Mouse (Mus musculus) macrophage (primary cell): ENCODE results near the gene Hist1h4f. TPM values are rescaled to one million over a fixed set of nuclear protein-coding genes. Genes with fewer than 3 reads are reported as not detected.
"Not testable (repeated sequence)": the region's sequence is repeated elsewhere in the genome, so short reads cannot be mapped to it uniquely, and the experiment has no call there.

ENCODE experiments used
- H3K27ac ChIP-seq: fragments of 350-480 bp; formaldehyde crosslinking; 2 replicates; pipeline ENCODE4 v1.9.0; 2021
- H3K36me3 ChIP-seq: fragments of 350-480 bp; formaldehyde crosslinking; 2 replicates; pipeline ENCODE4 v1.9.0; 2021; ENCODE audit errors: inconsistent target
- H3K4me3 ChIP-seq: fragments of 350-480 bp; formaldehyde crosslinking; 2 replicates; pipeline ENCODE4 v1.9.0; 2021; ENCODE audit errors: inconsistent target
- H3K79me2 ChIP-seq: fragments of 350-480 bp; formaldehyde crosslinking; 2 replicates; pipeline ENCODE4 v1.9.0; 2021; ENCODE audit errors: inconsistent target
- WGBS: methylation state at CpG from one replicate; pipeline ENCODE4 v1.1.7; 2026; ENCODE audit warnings: inconsistent platforms; ENCODE audit not compliant: missing documents; 5-methylcytosine and 5-hydroxymethylcytosine counted together
- polyA plus RNA-seq: library from polyadenylated mRNA; stranded (reverse); fragments of 250-400 nt; gene quantifications from 3 replicates; pipeline ENCODE4 v1.2.4, GENCODE M21; 2018; ENCODE audit warnings: inconsistent platforms

The Hist1h4f gene
- polyA plus RNA-seq, 1 experiment from 2014 or later: not detected

- Histone ChIP-seq H3K36me3 (no peaks in the 10 kb centered on the region), H3K4me3 (peak overlapping the region; percentile 39), H3K79me2 (no peaks in the 10 kb centered on the region), H3K27ac (peak overlapping the region; percentile 51)
- WGBS: 45% methylated on average over 7 of the region's 7 CpGs
Observed at GRCm38 (mm10) chr13:23536076-23536822, 15.2 kb downstream of the Hist1h4f start.

DNA sequence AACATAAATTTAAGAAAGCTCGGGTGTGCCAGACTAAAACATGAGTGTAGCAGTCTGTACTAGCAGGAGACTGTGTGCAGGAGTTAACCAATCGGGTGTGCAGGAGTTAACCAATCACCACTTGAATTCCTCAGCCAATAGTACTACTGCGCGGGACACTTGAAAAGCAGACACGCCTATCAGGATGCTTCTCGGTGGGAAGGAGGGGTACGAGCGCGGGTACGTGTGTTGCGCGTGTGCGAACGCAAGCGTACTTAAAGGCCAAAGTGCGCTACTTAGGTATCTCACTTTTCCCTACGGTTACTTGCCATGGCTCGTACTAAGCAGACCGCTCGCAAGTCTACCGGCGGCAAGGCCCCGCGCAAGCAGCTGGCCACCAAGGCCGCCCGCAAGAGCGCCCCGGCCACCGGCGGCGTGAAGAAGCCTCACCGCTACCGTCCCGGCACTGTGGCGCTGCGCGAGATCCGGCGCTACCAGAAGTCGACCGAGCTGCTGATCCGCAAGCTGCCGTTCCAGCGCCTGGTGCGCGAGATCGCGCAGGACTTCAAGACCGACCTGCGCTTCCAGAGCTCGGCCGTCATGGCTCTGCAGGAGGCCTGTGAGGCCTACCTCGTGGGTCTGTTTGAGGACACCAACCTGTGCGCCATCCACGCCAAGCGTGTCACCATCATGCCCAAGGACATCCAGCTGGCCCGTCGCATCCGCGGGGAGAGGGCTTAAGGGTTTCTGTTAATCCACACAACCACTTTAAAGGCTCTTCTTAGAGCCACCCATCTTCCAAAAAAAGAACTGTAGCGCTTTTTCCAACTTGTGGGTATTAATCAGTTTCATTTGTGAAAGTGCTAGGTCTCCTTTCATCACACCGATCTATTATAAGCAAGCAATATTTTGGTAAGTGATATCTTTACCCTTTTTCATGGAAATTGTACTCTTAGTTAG lies 16.0 kb downstream of the Hist1h4f start, which contains the start of gene Hist1h3g:
Gene Hist1h3g (plus strand): TSS at position 286 of the 939 bp plus-strand sequence.
- Histone ChIP-seq H3K27ac (peak within 1 kb of the TSS; percentile 89), H3K4me3 (peak within 1 kb of the TSS; percentile 41)
- H3K79me2 ChIP-seq, H3K36me3 ChIP-seq: not testable (repeated sequence)
- under 1% methylated on average over 22 of the region's 62 CpGs for WGBS

DNA sequence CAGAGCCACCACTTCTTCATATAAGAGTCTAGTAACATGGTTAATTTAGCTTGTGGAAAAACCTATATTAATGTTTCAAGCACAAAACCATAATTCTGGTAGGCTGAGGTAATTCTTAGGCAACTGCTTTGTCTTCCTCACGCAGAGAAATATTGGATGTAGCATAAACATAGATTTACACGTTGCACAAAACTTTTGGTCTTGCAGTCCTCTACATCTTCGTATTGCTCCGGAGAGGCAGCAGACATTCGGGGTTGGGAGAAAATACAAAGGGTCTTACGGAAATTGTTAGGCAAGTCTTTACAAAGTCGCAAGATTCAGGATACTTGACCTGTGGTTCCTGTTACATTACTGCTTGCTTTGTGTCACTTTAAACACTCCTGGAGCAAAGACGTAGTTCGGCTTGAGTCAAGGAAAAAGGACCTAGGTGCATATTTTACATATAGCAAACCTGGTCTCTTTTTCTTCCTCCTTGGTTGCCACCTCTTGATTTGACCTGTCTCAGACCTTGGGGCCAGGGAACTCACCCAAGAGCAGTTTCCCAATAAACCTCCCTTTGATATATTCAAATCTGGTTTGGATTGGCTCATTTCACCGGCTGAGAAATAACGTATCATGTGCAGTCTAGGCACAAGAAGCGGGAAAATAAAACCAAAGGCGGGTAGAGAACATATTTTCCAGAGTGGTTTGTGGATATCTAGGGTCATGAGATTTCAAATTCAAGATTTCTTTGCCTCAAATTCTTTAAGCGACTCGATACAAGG lies 16.9 kb downstream of the Hist1h4f start:
- H3K4me3 ChIP-seq: peak overlapping the region; percentile 41
- H3K27ac ChIP-seq: peak overlapping the region; percentile 89
- H3K36me3 ChIP-seq: no peaks in the 10 kb centered on the region
- H3K79me2 ChIP-seq: no peaks in the 10 kb centered on the region
- WGBS: 1% methylated on average over 15 of the region's 15 CpGs

- not testable (repeated sequence) for H3K36me3 ChIP-seq
Observed at GRCm38 (mm10) chr13:23533560-23534367, 17.7 kb downstream of the Hist1h4f start, which contains the start of gene Hist1h2af. TSS of gene Hist1h2af (plus strand) at chr13:23533906.

GRCm38 (mm10) chr13:23532262-23533075 lies 19.0 kb downstream of the Hist1h4f start:
- no peaks in the 10 kb centered on the region for H3K79me2 ChIP-seq
- 36% methylated on average over 9 of the region's 9 CpGs for WGBS
- no peaks in the 10 kb centered on the region for H3K36me3 ChIP-seq
- H3K27ac ChIP-seq: peak overlapping the region; percentile 91
- H3K4me3 ChIP-seq: peak overlapping the region; percentile 37

More at GRCm38 (mm10) chr13:23533560-23534367, 17.7 kb downstream of the Hist1h4f start, which contains the start of gene Hist1h2af:
- not testable (repeated sequence) for H3K79me2 ChIP-seq
- 4% methylated on average over 12 of the region's 53 CpGs for WGBS
- H3K4me3 ChIP-seq: peak within 1 kb of the TSS; percentile 41
- peak within 1 kb of the TSS; percentile 91 for H3K27ac ChIP-seq

- under 1% methylated on average over 50 of the region's 70 CpGs for WGBS
- no peaks in the 10 kb centered on the region for H3K79me2 ChIP-seq
- peak within 1 kb of the TSS; percentile 58 for H3K4me3 ChIP-seq
- peak within 1 kb of the TSS; percentile 91 for H3K27ac ChIP-seq
- no peaks in the 10 kb centered on the region for H3K36me3 ChIP-seq
Observed at GRCm38 (mm10) chr13:23530901-23531875, 20.3 kb downstream of the Hist1h4f start, which contains the start of gene Hist1h4h. TSS of gene Hist1h4h (plus strand) at chr13:23531050.

DNA sequence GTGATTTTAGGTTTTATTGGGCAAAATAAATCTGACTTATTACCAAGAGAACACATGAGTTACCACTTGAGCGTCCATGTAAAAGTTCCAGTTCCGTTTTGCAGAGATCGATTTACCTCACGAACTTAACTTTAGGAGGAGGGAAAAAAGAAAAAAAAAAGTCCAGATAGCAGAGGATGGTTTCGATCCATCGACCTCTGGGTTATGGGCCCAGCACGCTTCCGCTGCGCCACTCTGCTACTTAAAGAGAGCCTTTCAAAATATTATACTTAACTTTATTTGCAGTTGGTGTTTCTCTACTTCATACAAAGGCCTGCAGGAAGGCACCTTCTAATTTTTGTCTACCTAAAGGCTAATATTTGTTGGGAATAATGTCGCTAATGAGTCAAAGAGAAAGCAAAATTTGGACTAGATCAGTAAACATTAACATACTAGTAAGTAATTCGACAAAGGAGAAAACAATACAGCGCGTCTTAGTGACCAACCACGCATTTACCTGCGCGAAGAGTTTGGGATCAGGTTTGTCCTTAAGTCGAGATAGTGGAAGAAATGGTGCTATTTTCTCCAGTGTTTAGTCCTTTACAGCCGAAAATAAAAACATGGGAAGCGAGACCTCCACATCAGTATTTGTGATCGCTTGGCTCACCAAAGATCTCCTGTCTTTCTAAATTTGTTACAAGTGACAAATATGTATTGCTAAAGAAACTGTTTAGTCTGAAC lies 21.1 kb downstream of the Hist1h4f start:
- H3K4me3 ChIP-seq: peak overlapping the region; percentile 58
- H3K27ac ChIP-seq: peak overlapping the region; percentile 91
- no peaks in the 10 kb centered on the region for H3K36me3 ChIP-seq
- WGBS: 2% methylated on average over 20 of the region's 20 CpGs
- no peaks in the 10 kb centered on the region for H3K79me2 ChIP-seq

DNA sequence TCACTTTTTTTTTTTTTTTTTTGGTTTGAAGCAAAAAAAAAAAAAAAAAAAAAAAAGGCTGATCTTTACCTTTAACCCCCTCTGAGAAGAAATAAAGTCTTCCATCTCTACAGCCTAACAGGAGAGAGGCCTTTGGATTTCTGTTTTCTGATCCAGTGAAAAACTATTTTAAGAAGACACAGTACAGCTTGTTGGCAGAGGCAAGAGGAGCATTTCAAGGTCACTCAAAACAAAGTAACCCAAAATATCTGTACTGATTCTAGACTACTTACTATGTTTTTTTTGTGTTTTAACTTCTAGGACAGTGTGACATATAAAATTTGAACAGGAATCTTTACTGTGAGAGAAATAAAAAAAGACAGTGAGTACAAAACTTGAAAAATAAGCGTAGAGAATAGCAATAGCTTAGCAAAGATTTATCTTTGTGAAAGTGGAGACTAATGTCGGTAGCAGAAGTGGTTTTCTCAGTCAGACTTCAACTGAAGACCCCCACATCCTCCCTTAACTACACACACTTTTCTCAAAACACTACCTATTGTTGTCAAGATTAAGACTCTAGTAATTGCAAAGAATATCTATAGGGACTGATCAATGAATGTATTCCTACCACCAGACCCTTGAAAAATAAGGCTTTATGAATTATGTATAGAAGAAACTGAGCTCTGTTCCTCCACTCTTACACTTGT lies 21.8 kb downstream of the Hist1h4f start:
- H3K27ac ChIP-seq: peak overlapping the region; percentile 91; the same call in 1 of the 2 replicates
- H3K79me2 ChIP-seq: no peaks in the 10 kb centered on the region
- 26% methylated on average over 2 of the region's 2 CpGs for WGBS
- H3K4me3 ChIP-seq: peak overlapping the region; percentile 58
- H3K36me3 ChIP-seq: no peaks in the 10 kb centered on the region

GRCm38 (mm10) chr13:23529005-23529404 lies 22.4 kb downstream of the Hist1h4f start:
- no peaks in the 10 kb centered on the region for H3K79me2 ChIP-seq
- WGBS: 93% methylated on average over 5 of the region's 5 CpGs
- H3K4me3 ChIP-seq: no peak overlapping the region
- H3K36me3 ChIP-seq: no peaks in the 10 kb centered on the region
- H3K27ac ChIP-seq: no peak overlapping the region

DNA sequence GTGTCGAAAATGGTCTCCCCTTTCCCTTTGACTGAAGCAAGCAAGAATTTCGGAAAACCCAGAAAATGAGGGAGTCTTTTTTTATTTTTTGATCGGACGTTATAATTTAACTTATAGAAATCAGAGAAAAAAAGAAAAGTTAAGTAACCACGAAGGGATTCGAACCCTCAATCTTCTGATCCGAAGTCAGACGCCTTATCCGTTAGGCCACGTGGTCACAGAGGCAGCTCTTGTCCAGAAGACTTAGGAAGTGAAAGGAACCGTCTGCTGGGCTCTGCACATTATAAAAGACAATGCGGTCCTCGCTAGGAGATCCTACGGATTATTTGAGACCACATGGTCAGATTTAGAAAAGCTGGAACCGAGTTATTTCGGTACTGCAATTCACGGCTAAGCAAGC lies 25.1 kb downstream of the Hist1h4f start:
- H3K4me3 ChIP-seq: peak overlapping the region; percentile 27
- H3K36me3 ChIP-seq: no peaks in the 10 kb centered on the region
- no peak overlapping the region for H3K27ac ChIP-seq
- WGBS: 1% methylated on average over 15 of the region's 17 CpGs
- no peaks in the 10 kb centered on the region for H3K79me2 ChIP-seq

DNA sequence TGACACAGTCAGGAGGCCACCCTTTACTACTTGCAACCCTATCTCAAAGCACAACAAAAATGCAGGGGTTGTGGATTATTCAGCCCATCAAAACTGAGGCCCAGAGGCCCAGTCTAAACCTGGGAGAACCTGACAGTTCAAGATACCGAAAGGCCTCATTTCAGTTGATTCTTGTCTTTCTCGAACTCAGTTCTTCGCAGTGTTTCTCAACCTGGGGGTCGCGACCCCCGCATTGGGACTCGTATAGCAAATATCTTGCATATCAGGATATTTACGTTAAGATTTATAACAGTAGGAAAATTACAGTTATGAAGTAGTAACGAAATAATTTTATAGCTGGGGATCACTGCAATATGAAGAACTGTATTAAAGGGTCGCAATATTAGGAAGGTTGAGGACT lies 25.5 kb downstream of the Hist1h4f start:
- Histone ChIP-seq H3K4me3 (peak overlapping the region; percentile 27; the same call in 1 of the 2 replicates), H3K36me3 (no peaks in the 10 kb centered on the region), H3K79me2 (no peaks in the 10 kb centered on the region), H3K27ac (no peak overlapping the region)
- WGBS: 6% methylated on average over 10 of the region's 10 CpGs
